Mouse (Mus musculus) lung, postnatal 10 days (tissue): ENCODE results near the gene Ano3.
"Not testable (repeated sequence)": the region's sequence is repeated elsewhere in the genome, so short reads cannot be mapped to it uniquely, and the experiment has no call there.

Source experiments
- DNase-seq: peaks from one replicate; pipeline ENCODE4 v3.0.0; 2021

The Ano3 gene

DNA sequence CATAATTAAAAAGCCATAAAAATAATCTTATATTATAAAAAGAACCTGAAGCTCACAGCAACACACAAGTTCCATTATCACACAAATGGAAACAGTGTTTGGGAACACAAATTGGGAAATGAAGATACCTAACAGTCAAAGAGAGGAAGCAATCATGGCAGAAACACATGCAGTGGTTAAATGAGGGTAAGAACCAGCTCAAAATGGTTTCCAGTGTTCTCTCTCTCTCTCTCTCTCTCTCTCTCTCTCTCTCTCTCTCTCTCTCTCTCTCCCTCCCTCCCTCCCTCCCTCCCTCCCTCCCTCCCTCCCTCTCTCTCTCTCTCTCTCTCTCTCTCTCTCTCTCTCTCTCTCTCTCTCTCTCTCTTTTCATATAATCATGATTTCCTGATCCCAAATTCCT is at the start of gene Ano3:
Gene Ano3 (minus strand): TSS at position 101 of the 400 bp plus-strand sequence.
- DNase-seq = not testable (repeated sequence)

DNA sequence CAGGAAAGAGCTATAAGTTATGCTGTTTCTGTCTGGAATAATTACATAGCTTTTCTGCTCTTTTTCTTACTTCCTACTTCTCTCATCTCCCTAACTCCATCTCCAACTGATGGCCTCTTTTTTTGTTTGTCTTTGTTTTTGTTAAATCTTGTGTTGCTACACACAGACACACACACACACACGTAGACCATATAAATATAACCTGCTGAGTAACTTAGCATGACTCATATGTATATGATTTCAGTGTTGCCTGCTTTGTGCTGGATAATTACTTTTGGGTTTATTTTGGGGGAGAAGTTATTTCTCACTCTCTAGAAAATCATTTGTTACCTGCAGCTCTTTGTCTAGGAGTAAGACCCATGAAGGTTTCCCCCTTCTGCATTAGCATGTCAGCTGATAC is 39.3 kb upstream of the Ano3 start:
- no peak for DNase-seq

DNA sequence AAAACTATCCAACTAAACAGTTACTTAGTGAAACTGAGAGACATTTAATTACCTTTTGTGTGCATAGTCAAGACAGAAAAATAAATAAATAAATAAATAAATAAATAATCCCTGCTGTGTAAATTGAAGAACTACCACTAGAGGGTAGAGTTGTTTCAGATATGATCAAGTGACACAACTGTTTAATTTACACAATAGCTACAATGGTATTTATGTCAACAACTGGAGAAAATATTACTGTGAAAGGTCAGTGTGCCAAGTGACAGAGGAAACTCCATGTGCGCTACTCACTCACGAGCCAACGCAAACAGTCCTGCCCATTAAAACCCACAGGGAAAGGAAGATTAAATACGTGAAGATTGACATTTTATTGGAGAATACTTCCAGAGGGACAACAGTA is 38.8 kb upstream of the Ano3 start:
- DNase-seq = no peak

DNA sequence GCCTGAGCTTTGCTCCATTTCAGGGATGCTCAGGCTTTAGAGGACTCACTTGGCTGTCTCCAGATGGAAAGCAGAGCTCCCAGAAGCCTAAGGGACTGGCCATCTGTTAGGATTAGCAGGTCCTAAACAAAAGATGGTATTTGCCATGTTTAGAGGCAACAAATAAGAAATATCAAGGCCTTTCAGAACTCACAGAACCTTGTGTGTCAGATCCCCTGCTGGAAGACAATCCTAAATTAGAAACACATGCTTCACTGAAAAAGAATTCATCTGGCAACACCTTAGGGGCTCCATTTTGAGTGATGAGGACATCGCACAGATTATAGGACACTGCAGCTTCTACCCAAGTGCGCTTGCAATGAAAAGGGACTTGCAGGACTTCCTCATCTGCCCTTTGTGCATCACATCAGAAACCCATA is 35.1 kb upstream of the Ano3 start:
- no peak for DNase-seq

DNA sequence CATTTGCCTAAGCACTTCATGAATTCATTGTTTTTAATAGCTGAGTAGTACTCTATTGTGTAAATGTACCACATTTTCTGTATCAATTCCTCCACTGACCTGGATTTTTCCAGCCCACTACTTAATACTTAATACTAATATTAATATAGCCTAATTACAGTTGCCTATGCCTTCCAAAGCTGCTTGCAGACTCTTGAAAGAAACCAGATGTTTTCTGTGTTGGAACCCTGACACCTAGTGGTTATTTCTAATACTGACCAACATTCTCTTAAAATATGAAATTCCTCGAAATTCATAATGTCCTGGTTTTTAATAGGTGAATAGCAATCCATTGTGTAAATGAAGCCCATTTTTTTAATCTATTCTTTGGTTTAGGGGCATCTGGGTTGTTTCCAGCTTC is 31.0 kb upstream of the Ano3 start:
- DNase-seq = no peak

DNA sequence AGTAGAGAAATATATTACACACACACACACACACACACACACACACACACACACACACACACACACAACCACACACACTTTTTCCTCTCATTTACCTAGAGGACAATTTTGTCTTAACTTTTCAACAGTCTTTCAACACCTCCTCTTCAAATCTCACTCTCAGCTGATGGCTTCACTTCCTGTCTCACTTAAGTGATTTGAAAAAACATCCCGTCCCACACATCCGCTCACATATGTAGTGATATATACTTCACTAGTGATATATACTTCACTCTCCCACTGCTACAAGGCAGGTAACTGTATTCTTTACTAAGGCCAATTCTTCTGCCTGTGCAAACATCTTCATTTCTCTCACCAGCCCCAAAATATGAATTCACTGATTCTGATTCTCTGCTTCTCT is 28.9 kb upstream of the Ano3 start:
- DNase-seq = no peak

DNA sequence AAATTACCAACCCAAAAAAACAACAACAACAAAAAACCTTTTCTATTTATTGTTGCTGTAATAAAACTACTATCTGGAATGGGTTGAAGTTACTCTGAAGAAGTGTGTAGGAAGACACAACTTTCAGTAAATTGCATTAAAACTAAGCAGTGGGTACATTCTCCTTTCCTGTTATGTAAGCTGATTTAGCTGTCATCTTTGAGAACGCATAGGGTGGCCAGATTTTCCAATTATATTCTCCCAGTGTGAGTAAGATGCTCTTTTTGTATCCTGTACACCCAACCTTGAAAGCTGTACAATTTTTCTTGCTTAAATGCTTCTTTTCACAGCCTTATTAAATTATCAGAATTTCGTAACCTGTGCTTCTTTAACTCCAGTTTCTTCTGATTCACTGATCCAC is 26.1 kb upstream of the Ano3 start:
- DNase-seq = no peak

DNA sequence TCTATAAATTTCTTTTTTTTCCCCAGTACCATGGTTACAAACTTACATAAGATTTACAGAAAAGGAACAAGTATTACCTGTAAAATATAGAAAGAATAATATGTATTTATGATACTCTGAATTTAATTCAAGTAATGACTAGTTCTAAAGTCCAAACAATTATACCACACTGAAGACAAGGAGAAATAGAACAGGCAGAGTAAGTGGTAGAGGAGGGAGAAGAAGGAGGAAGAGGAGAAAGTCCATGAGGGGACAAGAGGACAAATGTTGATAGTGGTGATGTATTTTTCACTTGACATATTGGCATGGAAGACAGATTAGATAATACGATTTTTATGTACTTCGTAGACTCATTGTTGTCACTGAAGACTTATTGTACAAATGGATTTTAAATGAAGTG is 19.4 kb upstream of the Ano3 start:
- DNase-seq = no peak

DNA sequence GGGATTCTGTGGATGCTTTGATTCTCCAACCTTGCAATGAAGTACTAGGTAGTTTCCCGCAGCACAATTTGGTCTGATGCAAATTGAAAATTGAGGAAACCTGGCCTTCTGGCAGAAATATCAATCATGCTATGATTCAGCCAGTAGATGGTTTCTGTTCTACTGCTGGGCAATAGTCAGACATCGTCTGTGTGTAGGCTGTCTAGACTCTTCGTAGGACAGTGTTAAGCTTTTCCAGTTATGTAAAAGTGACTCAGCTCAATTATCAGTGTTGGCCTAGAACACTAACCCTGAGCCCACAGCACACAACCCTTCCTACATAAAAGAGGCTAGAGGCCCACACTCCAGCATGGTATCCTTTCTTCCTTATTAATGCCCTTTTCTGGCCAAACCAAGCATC is 14.7 kb upstream of the Ano3 start:
- no peak for DNase-seq

DNA sequence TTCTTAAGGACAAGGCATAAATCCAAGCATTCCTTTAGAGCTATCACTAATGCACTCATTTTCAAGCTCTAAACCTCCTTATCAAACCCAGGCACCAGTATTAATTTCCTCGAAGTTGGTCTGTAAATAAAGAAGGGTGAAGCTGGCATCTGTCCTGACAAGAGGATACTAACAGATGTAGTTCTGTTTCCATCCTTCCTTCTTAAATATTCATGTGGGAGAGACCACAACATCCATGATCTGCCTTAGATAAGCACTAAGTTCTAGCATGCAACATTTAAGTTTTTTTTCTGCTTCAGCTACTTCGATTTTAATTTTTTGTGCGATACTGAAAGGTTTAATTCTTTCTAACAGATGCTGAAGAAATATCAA is 305 bp downstream of the Ano3 start:
- no peak for DNase-seq

DNA sequence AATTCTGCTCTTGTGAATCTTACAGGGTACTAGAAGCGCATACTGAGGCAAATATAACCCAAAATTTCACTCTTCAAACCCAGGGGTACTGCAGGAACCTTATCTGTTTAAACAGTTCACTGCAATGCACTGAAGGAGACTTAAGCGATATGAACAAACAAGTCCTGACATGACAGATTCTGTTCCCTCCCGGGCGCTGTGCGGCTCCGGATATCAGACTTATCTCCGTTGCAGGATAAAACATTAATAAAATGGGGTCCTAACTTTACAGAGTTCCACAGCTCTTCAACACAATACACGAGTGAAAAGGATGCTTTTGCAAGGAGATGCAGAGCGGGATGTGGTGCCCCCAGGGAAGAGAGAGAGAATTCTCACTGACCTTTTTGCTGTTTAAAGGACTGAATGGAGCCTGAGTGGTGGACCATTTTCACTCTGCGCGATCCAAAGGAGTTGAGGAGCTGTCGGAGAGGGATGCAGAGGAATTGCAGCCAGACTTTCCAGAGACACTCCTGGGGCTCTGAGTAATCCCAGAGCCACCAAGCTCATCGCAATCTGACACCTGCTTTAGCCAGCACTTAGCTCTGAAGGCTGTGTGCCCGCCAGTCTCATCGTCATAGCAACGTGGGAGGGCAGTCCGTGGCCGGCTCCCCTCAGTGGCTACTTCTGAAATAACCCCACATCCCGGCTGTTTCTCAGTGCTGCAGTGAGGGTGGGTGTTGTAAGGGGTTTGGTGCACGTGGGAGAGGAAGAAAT is 868 bp downstream of the Ano3 start:
- DNase-seq = no peak

DNA sequence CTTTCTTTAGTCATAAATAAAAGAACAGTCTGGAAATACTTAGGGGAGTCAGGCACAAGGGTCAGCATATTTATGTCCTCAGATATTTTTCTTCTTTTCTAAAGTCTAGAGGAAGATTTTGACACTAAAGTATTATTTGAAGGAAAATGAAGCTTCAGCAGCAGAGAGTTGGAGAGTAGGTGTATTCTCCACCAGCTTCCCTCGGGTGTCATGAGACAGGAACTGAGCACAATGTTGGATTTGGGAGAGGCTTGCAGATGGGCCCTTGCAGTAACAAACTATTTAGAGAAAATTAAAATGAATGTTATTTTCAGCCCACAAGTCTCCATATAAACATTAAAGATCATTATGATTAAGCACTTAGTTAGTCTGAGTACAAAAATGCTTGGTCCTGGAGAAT is 5.6 kb downstream of the Ano3 start:
- DNase-seq = no peak

DNA sequence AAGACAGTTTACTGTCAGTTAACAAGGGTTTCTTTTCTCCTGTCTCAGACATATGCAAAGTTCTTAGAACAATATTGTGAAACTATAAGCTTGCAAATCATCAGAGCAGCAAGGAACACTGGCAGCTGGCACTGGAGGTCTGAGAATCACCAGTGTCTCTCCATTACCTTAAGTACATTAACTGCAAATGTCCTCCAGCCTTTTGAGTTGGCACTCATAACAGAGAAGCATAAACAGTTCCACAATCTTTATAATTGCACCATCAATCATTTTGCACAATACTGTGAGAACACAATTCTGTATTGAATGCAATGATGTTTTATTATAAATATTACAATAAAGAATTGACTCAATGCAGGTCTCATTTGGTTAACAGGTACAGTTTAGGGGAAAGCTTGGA is 15.0 kb downstream of the Ano3 start:
- no peak for DNase-seq

DNA sequence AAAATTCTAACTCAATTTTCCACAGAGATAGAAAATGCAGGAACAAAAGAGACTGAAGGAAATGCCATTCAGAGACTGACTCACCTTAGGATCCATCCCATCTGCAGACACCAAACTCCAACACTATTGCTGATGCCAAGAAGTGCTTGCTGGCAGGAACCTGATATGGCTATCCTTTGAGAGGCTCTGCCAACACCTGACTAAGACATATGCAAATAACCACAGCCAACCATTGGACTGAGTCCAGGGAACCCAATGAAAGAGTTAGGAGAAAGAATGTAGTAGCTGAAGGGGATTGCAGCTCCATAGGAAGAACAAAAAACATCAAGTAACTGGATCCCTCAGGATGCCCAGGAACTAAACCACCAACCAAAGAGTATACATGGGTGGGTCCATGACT is 21.6 kb downstream of the Ano3 start:
- DNase-seq = no peak

DNA sequence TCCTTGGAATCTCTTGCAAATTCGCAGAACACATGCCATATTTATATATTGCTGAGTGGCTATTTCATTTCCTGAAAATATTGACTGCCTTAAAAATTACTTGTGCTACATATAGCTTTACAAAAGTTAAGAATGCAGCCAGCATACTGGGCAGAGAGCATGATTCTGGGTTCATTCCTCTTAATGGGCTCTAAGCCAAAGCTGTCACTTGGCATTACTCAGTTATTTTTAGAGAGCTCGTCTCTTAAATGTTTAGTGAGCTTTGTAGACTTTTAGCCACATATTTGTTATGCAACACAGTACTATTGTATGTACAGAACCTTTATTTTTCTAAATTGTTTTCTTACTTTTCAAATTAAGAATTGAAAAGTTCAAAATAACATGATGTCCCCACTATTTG is 41.2 kb downstream of the Ano3 start:
- DNase-seq = no peak

DNA sequence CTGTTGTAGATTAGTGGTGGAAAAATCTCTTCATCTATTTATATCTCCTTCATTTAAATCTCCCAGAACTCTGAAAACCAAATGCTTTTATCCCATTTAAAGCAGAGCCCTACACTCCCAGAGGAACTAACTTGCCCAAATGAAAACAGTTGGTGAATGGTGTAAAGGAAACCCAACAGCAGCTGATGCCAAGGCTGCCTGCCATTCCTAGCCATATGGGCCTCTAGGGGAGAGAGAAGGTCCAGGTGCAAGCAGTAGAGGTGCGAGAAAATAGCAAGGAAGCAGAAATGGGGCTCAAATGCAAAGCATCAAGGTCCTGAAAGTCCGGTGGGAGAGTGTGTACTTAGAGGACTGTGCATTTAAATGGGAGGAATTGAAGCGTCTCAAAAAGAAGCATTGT is 44.2 kb downstream of the Ano3 start:
- DNase-seq = no peak

DNA sequence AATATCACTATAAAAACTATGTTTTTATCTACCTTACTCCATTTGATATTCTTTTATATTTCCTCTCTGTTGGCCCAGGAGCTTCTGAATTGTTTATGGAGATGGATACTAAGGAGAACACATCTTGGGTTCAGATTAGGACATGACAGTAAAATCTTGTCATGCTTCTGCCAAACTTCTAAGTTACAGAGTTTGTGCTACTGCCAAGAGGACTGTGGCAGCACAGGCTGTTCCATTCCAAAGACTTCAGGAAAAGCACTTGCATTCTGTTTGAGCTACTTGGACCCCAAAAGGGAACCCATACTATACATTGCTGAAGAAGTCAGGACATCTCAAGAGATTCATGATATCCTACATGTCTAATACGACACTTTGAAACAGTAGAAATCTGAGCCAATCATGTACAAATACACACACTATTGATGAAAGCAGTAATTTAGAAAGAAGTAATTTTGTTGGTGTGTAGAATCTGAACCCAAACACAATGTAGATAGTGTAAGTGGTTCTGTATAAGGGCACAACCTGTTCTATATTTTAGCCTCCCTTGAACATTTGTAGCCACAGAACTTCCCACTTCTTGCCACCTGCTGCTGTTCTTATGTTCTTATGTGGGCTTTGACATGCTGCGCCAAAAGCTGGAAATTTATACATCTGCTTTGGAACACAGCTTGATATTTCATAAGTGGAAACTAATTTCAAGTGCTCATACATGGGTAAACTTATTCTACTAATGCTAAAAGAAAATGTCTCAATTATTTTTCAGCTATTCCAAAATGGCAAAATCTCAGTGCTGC is 54.0 kb downstream of the Ano3 start:
- no peak for DNase-seq

DNA sequence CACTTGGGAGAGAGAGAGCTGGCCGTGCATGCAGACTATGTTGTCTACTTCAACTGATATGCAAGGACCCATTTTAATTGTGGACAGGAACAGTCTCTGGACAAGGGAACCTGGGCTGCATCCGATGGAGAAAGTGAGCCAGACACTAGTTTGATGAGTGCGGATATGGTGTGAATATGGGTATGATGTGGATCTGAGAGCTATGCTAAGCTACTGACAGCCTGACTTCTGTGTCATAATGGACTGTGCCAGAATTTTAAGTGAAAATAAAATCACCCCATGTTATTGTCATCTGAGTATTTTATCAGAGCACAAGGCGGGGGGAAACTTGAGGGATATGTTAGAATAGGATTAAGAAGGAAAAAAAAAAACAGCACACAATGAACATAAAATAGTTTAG is 79.1 kb downstream of the Ano3 start:
- no peak for DNase-seq

DNA sequence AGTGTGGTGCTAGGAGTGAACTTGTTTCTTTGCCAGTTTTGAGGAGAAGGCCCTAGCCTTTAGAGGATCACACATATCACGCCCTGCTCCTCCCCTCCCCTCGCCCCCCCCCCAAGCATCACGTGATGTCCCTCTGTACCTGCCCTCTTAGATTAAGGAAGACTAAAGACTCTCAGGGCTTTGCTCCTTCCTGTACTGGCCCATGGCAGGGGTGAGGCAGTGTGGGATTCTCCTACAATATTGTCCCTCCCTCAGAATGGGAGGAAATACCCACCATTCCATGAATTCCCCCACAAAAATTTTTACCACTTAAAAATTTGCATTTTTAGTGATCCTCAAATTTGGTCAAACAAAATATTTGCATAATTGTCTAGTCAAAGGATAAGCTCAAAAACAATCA is 85.1 kb downstream of the Ano3 start:
- DNase-seq = no peak

DNA sequence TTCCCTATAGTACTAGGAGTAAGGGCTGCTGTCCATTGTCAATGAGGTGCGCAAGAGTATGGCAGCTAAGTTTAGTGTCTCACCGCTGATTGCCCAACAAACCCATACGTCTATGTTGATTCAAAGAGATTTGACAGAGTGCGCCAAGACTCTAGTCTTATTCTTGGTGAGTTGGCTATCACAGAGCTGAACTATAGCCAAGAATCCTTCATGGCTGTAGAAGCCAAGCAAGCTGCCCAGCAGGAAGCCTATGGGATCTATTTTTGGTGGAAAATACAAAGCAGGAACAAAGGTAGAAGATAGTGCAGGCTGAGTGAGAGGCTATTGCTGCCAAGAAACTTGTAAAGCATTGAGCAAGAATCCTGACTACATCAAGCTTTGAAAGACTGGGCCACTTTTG is 87.3 kb downstream of the Ano3 start:
- DNase-seq = no peak

DNA sequence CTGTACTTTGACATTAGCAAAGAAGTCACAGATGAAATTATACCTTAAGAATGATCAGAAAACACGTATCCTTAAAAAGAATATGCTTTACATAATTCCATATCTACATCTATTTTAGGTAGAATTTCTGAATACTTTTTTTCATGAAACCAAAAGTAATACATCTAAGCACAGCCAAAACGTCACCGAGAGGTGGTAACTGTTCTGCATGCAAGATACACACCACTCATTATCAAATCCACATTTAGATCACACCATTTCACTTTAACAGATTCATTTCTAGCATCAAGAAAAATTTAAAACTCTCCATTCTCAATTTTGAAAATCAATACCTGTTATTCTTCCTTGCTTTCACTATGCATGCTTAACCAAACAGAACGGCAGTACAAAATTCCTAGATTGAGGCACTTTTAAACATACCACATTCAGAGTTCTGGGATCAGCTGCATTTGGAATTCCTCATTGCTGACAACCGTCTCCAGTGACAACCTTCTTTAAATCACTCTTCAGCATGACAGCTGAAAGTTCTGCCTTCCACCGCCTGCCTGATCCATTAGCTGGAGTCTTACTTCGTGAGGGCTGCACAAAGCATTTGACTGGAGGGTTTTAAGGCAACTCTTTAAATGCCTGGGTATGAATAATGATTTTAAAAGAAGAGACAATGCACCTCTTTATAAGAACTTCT is 111.0 kb downstream of the Ano3 start:
- DNase-seq = no peak

DNA sequence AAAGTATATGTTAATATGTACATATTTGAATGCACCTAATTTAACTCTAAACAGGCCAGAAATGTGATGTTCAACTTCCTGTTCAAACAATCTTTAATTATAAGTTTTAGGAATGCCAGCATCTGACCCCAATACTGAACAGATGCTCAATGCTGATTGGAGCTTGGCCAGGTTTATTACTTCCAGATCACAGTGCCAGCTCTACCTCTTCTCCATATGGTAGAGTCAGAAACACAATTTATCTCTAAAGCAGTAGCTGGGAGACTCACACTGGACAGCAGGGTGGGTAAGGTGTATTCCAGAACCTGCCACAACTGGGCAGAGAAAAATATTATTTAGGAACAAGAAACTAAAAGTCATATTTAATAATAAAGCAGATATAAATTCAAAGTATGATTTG is 134.5 kb downstream of the Ano3 start:
- no peak for DNase-seq

DNA sequence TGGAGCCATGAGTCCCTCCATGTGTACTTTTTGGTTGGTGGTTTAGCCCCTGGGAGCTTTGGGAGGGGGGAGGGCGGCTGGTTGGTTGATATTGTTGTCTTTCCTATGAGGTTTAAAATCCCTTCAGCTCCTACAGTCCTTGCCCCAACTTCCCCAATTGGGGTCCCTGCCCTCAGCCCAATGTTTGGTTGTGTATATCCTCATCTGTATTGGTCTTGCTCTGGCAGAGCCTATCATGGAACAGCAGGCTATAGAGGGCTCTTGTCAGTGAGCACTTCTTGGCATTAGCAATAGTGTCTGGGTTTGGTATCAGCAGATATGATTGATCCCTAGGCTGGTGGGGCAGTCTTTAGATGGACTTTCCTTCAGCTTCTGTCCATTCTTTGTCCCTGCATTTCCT is 135.8 kb downstream of the Ano3 start:
- no peak for DNase-seq
